Mouse (Mus musculus): Measurements from ENCODE around the gene Gm128. TPM values are rescaled to one million over a fixed set of nuclear protein-coding genes. Genes with fewer than 3 reads are reported as not detected.
"Not testable (repeated sequence)": the region's sequence is repeated elsewhere in the genome, so short reads cannot be mapped to it uniquely, and the experiment has no call there.

Gene Gm128
- total RNA-seq, 4 experiments from 2014 or later = 0.24 to 0.67 (median 0.41) TPM

- no peak for DNase-seq (ENCODE audit: low spot score in 2 of 2)
Measured at GRCm38 (mm10) chr3:95231298-95232221, 9.8 kb downstream of the Gm128 start, which contains the start of gene Mllt11. Gene Mllt11 (minus strand): TSS chr3:95232171.

GRCm38 (mm10) chr3:95230495-95231297 is 10.7 kb downstream of the Gm128 start:
- no peak for DNase-seq (ENCODE audit: low spot score in 2 of 2)

- DNase-seq (ENCODE audit: low spot score in 2 of 2) = peak in 1 of 2 experiments; percentile 63
Measured at GRCm38 (mm10) chr3:95229781-95230494, 11.5 kb downstream of the Gm128 start.

GRCm38 (mm10) chr3:95228894-95229780 is 12.3 kb downstream of the Gm128 start:
- peak; percentile 45 to 74 for DNase-seq (ENCODE audit: low spot score in 2 of 2)

DNA sequence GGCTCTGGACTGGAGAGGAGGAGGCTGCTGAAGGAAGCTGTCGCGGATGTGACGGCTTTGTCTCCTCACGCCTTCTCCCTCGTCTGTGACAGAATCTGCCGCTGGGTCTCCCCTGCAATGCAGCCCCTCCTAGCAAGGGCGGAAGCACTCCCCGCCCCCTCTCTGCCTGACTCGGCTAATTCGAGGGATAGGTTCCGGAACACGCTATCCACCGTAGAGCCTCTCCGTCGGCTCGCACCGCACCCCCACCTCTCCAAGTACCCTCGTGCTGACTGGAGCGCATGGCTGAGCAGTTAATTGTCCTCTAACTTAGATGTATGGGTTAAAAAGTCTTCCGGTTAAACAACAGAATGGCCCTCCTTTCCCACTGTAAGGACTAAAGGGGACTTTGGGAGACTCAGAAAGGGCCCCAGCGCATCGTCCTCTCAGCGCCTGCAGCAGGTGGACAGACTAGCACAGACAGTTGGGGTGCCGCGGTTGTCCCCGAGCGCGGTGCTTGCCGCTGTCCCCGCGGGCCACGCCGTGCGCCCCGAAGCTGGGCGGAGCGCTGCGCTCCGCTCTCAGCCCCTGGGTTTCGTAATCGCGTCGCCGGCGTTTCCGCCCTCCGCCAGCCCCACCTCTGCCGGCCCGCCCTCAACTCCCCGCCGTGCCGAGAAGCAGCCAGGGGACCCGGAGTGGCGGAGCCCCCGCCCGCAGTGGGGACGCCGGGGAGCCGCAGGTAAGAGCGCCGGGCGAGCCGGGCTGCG is 13.1 kb downstream of the Gm128 start, which contains the start of gene Cdc42se1:
Gene Cdc42se1 (plus strand): TSS at position 585 of the 746 bp plus-strand sequence.
- peak; percentile 75 to 89 for DNase-seq (ENCODE audit: low spot score in 2 of 2)

DNA sequence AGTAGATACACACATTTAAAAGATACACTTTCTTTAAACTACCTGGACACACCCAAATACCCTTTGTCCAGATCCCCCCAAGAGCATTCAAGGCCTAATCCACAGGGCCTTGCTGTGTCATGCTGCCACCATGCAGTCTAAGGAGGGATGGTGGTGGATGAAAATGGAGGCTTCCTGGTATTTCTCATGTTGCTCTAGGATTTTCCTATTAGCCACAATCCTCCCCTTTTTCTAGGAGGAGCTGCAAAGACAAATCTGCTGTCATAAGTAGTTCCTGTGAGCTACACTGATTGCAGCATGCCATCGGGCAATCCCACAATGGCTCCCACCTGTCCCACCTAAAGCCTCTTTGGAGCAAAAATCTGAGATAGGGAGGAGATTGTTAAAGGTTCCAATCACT is 14.2 kb downstream of the Gm128 start:
- no peak for DNase-seq (ENCODE audit: low spot score in 2 of 2)

DNA sequence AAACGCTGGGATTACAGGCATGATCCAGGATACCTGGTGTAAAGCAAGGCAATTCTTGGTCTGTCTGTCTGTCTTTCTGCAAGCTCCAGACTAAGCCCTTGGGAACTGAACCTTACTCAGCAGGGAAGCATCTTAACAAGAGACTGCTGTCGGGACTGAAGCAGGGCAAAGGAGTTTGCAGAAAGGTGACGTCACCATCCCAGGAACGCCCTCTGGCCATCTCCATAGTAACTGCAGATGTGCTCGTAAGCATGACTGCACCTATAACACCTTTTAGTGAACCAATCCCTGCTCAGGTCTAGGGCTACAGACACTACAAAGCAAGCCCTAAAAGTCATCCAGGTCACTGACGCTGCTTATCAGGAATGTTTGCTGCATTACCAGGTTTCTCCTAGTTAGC is 17.1 kb downstream of the Gm128 start:
- no peak for DNase-seq (ENCODE audit: low spot score in 2 of 2)

DNA sequence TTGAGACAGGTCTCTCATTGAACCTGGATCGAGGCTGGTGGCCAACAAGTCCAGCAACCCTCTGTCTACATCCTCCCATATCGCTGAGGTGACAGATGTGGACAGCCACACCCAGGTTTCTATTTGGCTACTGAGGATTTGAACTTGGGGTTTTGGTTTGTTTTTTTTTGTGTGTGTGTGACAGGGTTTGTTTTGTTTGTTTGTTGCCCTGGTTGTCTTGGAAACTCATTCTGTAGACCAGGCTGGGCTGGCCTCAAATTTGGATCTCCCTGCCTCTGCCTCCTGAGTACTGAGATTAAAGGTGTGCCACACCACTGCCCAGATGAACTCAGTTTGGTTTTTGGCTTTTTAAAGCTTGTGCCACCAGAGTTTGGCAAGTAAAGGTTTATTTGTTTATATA is 18.4 kb downstream of the Gm128 start:
- no peak for DNase-seq (ENCODE audit: low spot score in 2 of 2)

DNA sequence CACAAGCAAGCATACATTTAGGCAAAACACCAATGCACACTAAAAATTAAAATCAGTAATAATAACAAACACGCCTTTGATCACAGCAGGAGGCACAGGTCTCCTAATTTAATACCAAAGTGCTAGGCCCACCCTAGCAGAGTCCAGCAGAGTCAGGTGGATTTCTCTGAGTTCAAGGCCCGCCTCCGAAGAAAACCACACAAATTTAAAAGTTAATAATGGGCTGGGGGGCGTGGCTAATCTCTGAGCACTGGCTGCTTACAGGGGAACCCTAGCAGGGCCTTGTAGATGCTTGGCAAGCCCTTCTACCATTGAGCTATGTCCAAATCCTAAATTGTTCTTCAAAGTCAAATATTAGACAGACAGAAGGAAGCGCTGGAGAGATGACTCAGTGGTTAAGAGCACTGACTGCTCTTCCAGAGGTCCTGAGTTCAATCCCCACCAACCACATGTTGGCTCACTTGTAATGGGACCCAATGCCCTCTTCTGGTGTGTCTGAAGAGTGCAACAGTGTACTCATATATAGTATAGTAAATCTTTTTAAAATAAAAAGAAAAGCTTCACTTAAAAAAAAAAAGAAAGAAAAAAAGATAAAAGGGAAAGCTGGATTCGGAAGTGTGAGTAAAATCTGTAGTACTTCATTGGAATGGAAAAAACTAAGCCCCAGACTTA is 22.8 kb downstream of the Gm128 start:
- DNase-seq (ENCODE audit: low spot score in 2 of 2) = no peak

DNA sequence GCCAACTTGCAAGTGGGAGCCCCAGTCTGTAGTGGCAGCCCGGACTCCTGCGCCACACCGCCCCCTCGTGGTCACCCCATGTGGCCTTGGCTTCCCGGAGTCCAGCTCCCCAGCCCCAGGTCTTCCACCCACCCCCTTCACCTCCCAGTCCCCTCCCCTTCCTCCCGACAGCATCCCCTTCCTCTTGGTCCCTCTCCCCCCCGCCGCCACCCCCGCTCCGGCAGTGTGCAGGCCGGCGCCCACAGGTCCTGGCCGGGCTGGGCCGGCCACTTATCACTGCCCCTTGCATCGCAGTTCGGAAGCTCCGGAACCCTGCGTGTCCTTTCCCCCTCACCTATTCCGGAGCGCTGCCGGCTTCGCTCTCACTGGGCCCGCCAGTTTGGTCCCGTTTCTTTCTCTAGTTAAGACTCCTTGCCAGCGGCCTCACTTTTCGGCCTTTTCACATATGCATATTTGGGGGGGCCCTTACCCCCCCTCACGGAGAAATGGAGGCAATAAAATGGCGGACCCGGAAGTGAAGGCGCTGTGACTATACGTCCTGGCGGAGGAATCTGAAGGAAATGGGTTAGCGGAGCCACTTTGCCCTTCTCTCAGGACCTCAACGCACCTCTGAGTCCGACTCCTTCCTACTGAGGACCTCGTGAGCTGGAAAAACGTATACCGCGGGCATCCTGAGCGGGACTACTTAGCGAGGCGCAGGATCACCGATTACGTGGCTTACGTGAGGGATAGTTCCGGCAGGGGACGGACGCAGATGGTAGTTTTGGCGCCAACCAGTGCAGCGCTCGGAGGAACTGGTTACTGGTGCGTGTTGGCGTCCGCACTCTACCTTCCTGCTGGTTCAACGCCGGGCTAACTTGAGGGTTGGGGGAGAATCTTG is 23.9 kb downstream of the Gm128 start, which contains the start of gene Gabpb2:
Gene Gabpb2 (minus strand): TSS at position 662 of the 880 bp plus-strand sequence.
- peak; percentile 81 to 87 for DNase-seq (ENCODE audit: low spot score in 2 of 2)

DNA sequence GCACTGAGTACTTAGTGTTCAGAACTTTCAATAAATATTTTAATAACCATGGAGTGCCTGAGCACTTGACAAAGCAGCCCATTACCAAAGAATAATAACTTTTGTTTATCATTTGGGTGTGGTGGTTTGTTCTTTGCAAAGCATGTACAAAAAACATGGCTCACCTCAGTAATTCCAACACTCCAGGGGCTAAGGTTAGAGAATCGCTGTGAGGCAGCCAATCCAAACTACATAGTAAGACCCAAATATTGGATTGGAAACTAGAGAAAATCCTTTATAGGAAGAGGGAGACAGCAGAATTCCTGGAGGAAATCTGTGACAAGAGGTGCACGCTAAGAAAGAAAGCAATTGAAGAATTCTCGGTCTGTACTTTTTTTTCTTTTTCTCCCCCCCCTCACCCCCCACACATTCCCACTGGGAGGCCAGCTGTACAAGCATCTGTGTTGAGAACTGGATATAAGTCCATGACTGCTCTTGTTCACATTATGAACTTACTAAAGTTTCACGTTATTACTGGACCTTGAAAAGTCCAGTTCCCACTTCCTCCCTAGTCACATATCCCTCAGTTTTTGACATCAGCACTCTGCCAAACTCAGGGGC is 24.6 kb downstream of the Gm128 start:
- DNase-seq (ENCODE audit: low spot score in 2 of 2) = no peak

- no peak for DNase-seq (ENCODE audit: low spot score in 2 of 2)
Measured at GRCm38 (mm10) chr3:95213609-95213975, 27.8 kb downstream of the Gm128 start.

GRCm38 (mm10) chr3:95212889-95213608 is 28.3 kb downstream of the Gm128 start:
- DNase-seq (ENCODE audit: low spot score in 2 of 2) = not testable (repeated sequence)

- DNase-seq (ENCODE audit: low spot score in 2 of 2) = no peak
Measured at GRCm38 (mm10) chr3:95210585-95210984, 30.8 kb downstream of the Gm128 start.

GRCm38 (mm10) chr3:95208286-95208685 is 33.1 kb downstream of the Gm128 start:
- DNase-seq (ENCODE audit: low spot score in 2 of 2) = no peak

DNA sequence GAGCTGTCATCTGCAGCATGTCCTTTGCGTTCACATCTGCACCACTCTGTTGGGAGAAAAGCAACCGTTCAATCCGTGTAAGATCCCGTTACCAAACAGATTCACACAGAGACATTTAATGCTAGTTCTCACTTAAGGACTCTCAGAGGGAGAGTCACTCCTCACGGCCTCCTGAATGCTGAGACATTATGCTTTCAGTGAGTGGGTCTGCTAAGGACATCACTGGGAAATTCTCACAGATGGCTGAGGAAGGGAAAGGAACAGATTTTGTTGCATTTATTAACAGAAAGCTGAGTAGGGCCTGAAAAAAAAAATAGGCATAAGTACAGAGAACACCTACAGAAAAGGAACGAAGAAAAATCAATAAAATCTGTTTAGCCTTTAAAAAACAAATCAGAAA is 37.5 kb downstream of the Gm128 start:
- no peak for DNase-seq (ENCODE audit: low spot score in 2 of 2)

DNA sequence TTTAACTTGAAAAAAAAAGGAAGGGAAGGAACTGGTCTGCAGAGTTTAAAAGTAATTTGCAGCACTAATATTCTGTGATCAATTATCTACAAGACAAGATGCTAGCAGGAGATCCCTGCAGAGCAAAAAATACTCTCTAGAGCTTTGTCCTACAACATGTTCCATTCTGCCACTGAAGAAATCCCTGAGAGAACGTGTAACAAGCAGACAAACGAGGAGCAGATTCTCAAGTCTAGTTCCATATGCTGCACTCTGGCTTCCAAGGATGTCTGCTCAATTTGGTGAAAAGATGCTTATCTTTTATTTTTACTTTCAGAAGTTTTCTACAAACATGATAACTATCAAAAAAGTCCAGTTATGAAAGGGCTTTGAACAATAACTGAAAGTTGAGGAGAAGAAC is 40.8 kb downstream of the Gm128 start:
- no peak for DNase-seq (ENCODE audit: low spot score in 2 of 2)
